11 mouse cellular contexts compared by ENCODE assay signal in the genomic region with DNA sequence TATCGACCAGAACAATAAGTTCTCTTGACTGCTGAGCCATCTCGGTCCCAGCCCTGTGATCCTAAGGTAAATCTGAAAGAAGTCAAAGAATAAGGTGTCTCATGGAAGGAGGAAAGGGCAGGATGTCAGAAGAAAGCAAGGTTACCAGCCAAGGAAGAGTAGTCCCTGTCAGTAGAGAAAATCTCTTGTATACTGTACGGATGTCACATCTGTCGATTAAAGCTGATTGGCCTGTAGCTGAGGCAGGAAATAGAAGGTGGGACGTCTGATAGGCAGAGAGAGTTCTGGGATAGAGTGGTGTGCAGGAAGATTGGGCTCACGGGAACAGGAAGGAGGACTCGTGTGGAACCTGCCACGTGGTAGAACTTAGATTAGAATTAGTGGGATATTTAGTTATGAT.
"Had no signal": no experiment of that assay in that cellular context is flagged by ENCODE, and none has a peak within 500 bp of the region (broad histone marks: within the 10 kb centered on the region; RNA-seq: fewer than 3 reads in every experiment).

No protein-coding gene starts in this region.

- H3K27me3 ChIP-seq: liver, embryonic 13.5 days had no signal

- H3K36me3 ChIP-seq: liver, embryonic 13.5 days had no signal

- H3K27ac ChIP-seq: kidney, postnatal 0 days; layer of hippocampus, adult 2 months; liver, embryonic 13.5 days had no signal

- H3K9ac ChIP-seq: liver, embryonic 13.5 days had no signal

- H3K9me3 ChIP-seq: liver, embryonic 13.5 days had no signal

- H3K4me2 ChIP-seq: liver, embryonic 13.5 days; midbrain, embryonic 11.5 days had no signal

- H3K4me3 ChIP-seq: layer of hippocampus, adult 2 months; liver, embryonic 13.5 days had no signal

- DNase-seq: kidney, adult 18-20 months; kidney, adult 9 months; layer of hippocampus, adult 9-11 months; liver, embryonic 13.5 days; lung, adult 2 months; lung, postnatal 14 days; lung, postnatal 4 days; midbrain, embryonic 14.5 days had no signal
